Mouse (Mus musculus) ES-E14 (cell line): ENCODE results near the gene Urah. TPM values are rescaled to one million over a fixed set of nuclear protein-coding genes. Genes with fewer than 3 reads are reported as not detected.
A peak's percentile ranks its signal among the peaks of the same experiment; 100 is the strongest.

ENCODE experiments used
- DNase-seq: peaks from one replicate; pipeline ENCODE4 v3.0.0-alpha.2; 2013; ENCODE audit warnings: low read depth, low spot score
- H3K27ac ChIP-seq: 2 replicates; pipeline ENCODE4 v1.5.1; 2012; ENCODE audit warnings: low read depth, mild to moderate bottlenecking, low read length, moderate library complexity, mixed read lengths; ENCODE audit not compliant: poor library complexity, insufficient read depth, severe bottlenecking
- H3K36me3 ChIP-seq: 2 replicates; pipeline ENCODE4 v1.6.1; 2012; ENCODE audit warnings: mild to moderate bottlenecking, low read length, moderate library complexity, mixed read lengths; ENCODE audit not compliant: control insufficient read depth, poor library complexity, insufficient read depth, severe bottlenecking
- H3K4me1 ChIP-seq, 2 experiments: fragments of 150-350 bp in 1 of 2; sonication (generic) in 1 of 2; 2 replicates each; pipeline ENCODE4 v1.6.1; 2012; ENCODE audit warnings: low read length in 2 of 2, mild to moderate bottlenecking in 1 of 2, mixed read lengths in 1 of 2; ENCODE audit not compliant: control insufficient read depth in 2 of 2, insufficient read depth in 2 of 2, poor library complexity in 1 of 2
- H3K4me3 ChIP-seq, 2 experiments: fragments of 150-350 bp in 1 of 2; sonication (generic) in 1 of 2; 2 replicates each; pipeline ENCODE4 v1.5.1; 2012; ENCODE audit warnings: low read length in 2 of 2, low read depth in 1 of 2, mild to moderate bottlenecking in 1 of 2, mixed read lengths in 1 of 2; ENCODE audit not compliant: insufficient read depth in 1 of 2, poor library complexity in 1 of 2, severe bottlenecking in 1 of 2
- H3K9ac ChIP-seq: 2 replicates; pipeline ENCODE4 v1.6.1; 2012; ENCODE audit warnings: low read depth, mild to moderate bottlenecking, low read length, mixed read lengths; ENCODE audit not compliant: poor library complexity, insufficient read depth, severe bottlenecking
- H3K9me3 ChIP-seq: fragments of 150-350 bp; sonication (generic); 2 replicates; pipeline ENCODE4 v1.6.1; 2012; ENCODE audit warnings: low read depth, mild to moderate bottlenecking, low read length; ENCODE audit not compliant: control insufficient read depth, insufficient read depth
- CHD2 ChIP-seq: IDR thresholded peaks from 2 replicates; pipeline ENCODE4 v1.6.1; 2014; ENCODE audit warnings: mild to moderate bottlenecking, low read depth, low read length, inconsistent platforms
- HCFC1 ChIP-seq: IDR thresholded peaks from 2 replicates; pipeline ENCODE4 v1.6.1; 2012; ENCODE audit warnings: low read length, inconsistent platforms, borderline replicate concordance; ENCODE audit not compliant: insufficient read depth
- MAFK ChIP-seq: IDR thresholded peaks from 2 replicates; pipeline ENCODE4 v1.6.1; 2014; ENCODE audit warnings: mild to moderate bottlenecking, low read depth, low read length, inconsistent platforms; ENCODE audit not compliant: insufficient read depth
- ZC3H11A ChIP-seq: IDR thresholded peaks from 2 replicates; pipeline ENCODE4 v1.6.1; 2012; ENCODE audit warnings: low read depth, mild to moderate bottlenecking, inconsistent platforms, low read length, borderline replicate concordance
- ZNF384 ChIP-seq: IDR thresholded peaks from 2 replicates; pipeline ENCODE4 v1.6.1; 2012; ENCODE audit warnings: low read depth, low read length, inconsistent platforms
- in situ Hi-C, 2 experiments: fragments of 600-800 bp; cut with MboI; formaldehyde crosslinking; loops; one replicate each; pipeline ENCODE4 v1.15.1; 2025; ENCODE audit warnings: low sequenced_read_pairs in 2 of 2, inconsistent platforms in 1 of 2; ENCODE audit not compliant: unreplicated experiment in 2 of 2
- total RNA-seq: library from RNA; depleted of rRNA; stranded (reverse); fragments of 300-350 nt; gene quantifications from 2 replicates; pipeline ENCODE4 v1.2.3, GENCODE M21; 2012

Urah gene
- total RNA-seq, 1 experiment = 19.5 TPM

GRCm38 (mm10) chr7:140833341-140833740 lies 1.5 kb upstream of the Urah start:
- DNase-seq = no peak
- H3K27ac ChIP-seq = no peak overlapping the region
- peaks cover 0 to 4% of the 10 kb centered on the region in 2 experiments; a peak in 1 of 4 replicates for H3K4me1 ChIP-seq
- no peaks in the 10 kb centered on the region for H3K9me3 ChIP-seq
- TF ChIP-seq HCFC1 (no peak), ZNF384 (no peak), CHD2 (no peak), MAFK (no peak), ZC3H11A (no peak)
- H3K4me3 ChIP-seq = no peak overlapping the region
- in situ Hi-C loops = loop anchor here in 1 of 2 experiments (25.0 kb wide), 1 partner anchor 229 kb away; the partner anchor contains the start of gene B4galnt4
- no peak overlapping the region for H3K9ac ChIP-seq
- H3K36me3 ChIP-seq = peaks cover 4% of the 10 kb centered on the region; the same call in 1 of the 2 replicates

DNA sequence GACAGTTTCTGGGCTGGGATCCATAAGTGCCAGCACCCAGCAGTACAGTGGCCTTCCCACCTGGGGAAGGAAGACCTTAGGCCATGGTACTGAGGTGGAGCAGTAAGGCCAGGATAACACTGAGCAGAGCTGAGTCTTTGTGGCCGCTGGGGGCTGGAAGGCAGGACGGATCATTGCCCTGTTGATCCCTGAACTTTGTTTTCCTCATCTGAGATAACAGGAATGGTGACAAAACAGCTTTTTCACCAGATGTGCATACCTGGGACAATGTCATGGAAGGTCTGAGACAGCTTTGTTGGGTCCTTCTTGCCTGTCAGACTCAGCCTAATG lies 905 bp downstream of the Urah start:
- Histone ChIP-seq H3K9me3 (no peaks in the 10 kb centered on the region), H3K27ac (no peak overlapping the region), H3K4me3 (peak overlapping the region; percentile 58 to 72), H3K9ac (peak overlapping the region; percentile 56), H3K4me1 (peaks cover 0 to 8% of the 10 kb centered on the region in 2 experiments; a peak in 2 of 4 replicates), H3K36me3 (peaks cover 4% of the 10 kb centered on the region; the same call in 1 of the 2 replicates)
- no peak for TF ChIP-seq ZNF384
- no peak for TF ChIP-seq HCFC1
- no peak for TF ChIP-seq MAFK
- no peak for TF ChIP-seq ZC3H11A
- no peak for TF ChIP-seq CHD2
- in situ Hi-C loops = loop anchor here in 1 of 2 experiments (25.0 kb wide), 1 partner anchor 227 kb away; the partner anchor contains the start of gene B4galnt4
- DNase-seq = no peak

DNA sequence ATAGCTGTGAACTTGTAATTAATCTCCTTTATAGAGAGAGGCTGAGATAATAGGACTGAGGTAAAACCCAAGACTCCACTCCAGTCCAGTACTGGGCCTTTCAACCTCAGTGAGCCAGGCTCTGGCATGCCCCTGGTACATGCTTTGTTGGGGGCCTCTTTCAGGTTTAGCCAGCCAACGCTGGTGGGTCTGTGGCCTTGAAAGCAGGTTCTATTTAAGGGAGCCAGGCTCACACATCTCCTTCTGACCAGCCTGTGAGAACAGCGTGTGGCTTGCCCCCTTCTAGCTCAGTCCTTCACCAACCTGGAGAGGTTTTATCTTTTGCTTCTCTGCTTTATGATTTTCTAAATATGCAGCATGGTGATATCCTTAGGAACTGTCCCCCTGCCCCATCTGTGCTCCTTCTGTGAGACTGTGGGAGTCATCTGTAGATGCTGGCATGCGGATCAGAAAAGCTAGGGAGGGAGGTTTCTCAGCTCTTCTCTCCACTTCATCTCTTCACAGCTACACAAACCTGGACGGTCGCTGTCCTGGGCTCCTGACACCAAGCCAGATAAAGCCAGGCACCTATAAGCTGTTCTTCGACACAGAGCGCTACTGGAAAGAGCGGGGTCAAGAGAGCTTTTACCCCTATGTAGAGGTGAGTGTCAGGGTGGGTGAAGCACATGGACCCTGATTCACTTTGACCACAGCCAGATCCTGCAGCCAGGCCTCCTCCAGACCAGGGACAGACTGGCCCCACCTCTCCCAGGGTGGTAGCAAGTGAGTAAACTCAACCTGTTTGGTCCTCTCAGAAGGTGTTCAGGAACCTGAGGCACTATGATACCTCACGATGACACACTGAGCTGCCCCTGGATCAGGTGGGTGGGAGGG lies 1.7 kb downstream of the Urah start:
- H3K27ac ChIP-seq = no peak overlapping the region
- H3K9me3 ChIP-seq = no peaks in the 10 kb centered on the region
- peaks cover 0 to 13% of the 10 kb centered on the region in 2 experiments; a peak in 2 of 4 replicates for H3K4me1 ChIP-seq
- DNase-seq = no peak
- in situ Hi-C loops = loop anchor here in 1 of 2 experiments (25.0 kb wide), 1 partner anchor 226 kb away; the partner anchor contains the start of gene B4galnt4
- no peak overlapping the region for H3K9ac ChIP-seq
- H3K36me3 ChIP-seq = peaks cover 4% of the 10 kb centered on the region; the same call in 1 of the 2 replicates
- H3K4me3 ChIP-seq = no peak overlapping the region
- no peak for TF ChIP-seq HCFC1

- TF ChIP-seq MAFK (no peak), CHD2 (no peak), ZNF384 (no peak), ZC3H11A (no peak), HCFC1 (no peak)
- DNase-seq = no peak
These were observed 4.7 kb downstream of the Urah start for GRCm38 (mm10) chr7:140839556-140839955.

More at GRCm38 (mm10) chr7:140839556-140839955, 4.7 kb downstream of the Urah start:
- Histone ChIP-seq H3K36me3 (peaks cover 4% of the 10 kb centered on the region; the same call in 1 of the 2 replicates), H3K4me1 (peaks cover 4 to 18% of the 10 kb centered on the region in 2 experiments; a peak in 2 of 4 replicates), H3K4me3 (no peak overlapping the region), H3K9ac (no peak overlapping the region), H3K9me3 (no peaks in the 10 kb centered on the region), H3K27ac (no peak overlapping the region)
- in situ Hi-C loops = loop anchor here in 1 of 2 experiments (25.0 kb wide), 1 partner anchor 223 kb away; the partner anchor contains the start of gene B4galnt4
